Mouse (Mus musculus): Measurements from ENCODE around the gene Oprd1.
A peak's percentile ranks its signal among the peaks of the same experiment; 100 is the strongest.

GRCm38 (mm10) chr4:132074933-132075769 is 69.1 kb downstream of the Oprd1 start, which contains the start of gene Epb41:
- TF ChIP-seq CTCF (IDR thresholded peaks at IDR 0.05 in 2 of 3, conservative IDR thresholded peaks at IDR 0.05 in 1 of 3; ENCODE audit: control insufficient read depth in 1 of 3, insufficient read depth in 1 of 3, low read depth in 2 of 3, low read length in 3 of 3, poor library complexity in 1 of 3, severe bottlenecking in 1 of 3) = no peak
- TF ChIP-seq GATA1 (IDR thresholded peaks at IDR 0.05; ENCODE audit: low read depth, low read length) = no peak
- peak; percentile 85 to 92 for TF ChIP-seq POLR2A (IDR thresholded peaks at IDR 0.05; ENCODE audit: control insufficient read depth in 1 of 2, insufficient read depth in 1 of 2, low read depth in 1 of 2, low read length in 2 of 2, poor library complexity in 1 of 2)
- TF ChIP-seq UBTF (IDR thresholded peaks at IDR 0.05; ENCODE audit: borderline replicate concordance, insufficient read depth, low read depth, low read length) = 0 out of 2 replicates have a peak, but pooled peaks have one; percentile 34
- TF ChIP-seq MAFK (IDR thresholded peaks at IDR 0.05; ENCODE audit: borderline replicate concordance, low read depth, low read length) = no peak
- TF ChIP-seq CHD1 (IDR thresholded peaks at IDR 0.05; ENCODE audit: low read depth, low read length) = no peak
- peak in 1 of 2 experiments; percentile 35; a peak in 1 of 4 replicates for TF ChIP-seq EP300 (IDR thresholded peaks at IDR 0.05; ENCODE audit: low read depth in 1 of 2, low read length in 2 of 2)
- TF ChIP-seq MXI1 (IDR thresholded peaks at IDR 0.05; ENCODE audit: low read depth, low read length) = peak; percentile 98
